28 mouse cellular contexts compared by ENCODE assay signal in the genomic region with DNA sequence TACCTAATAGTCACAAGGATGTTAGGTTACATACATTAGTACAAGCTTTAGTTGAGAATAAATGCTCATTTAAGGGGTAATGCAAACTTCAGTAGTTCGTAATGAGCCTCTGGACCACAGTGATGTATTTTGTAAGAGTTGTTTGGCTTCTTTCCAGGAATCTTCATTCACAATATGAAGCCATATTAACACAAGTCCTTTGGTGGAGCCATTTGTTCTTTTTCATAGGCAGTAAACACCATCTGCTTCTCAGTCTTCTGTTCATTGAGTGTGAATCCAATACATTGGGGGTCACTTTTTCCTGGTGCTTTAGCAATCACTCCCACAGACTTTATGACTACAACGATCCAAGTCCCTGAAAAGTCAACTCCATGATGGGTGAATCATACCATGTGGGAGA.
DNase-seq lines count a peak whose midpoint lies in the region; ATAC-seq and TF ChIP-seq lines count a peak whose summit lies in the region.
"Had no signal": no experiment of that assay in that cellular context is flagged by ENCODE, and none has a peak within 500 bp of the region (broad histone marks: within the 10 kb centered on the region; RNA-seq: fewer than 3 reads in every experiment).

No protein-coding gene starts in this region.

- H3K9ac ChIP-seq in forebrain, embryonic 14.5 days (ENCODE audit: low read length): no peak overlapping the region
- no peak overlapping the region for H3K9ac ChIP-seq in forebrain, embryonic 11.5 days (ENCODE audit: low read length)
- H3K9ac ChIP-seq in lung, embryonic 14.5 days: no peak overlapping the region
- H3K9ac ChIP-seq: embryonic facial prominence, embryonic 12.5 days; embryonic facial prominence, embryonic 15.5 days; forebrain, embryonic 13.5 days; hindbrain, embryonic 12.5 days; hindbrain, embryonic 15.5 days had no signal

- H3K27me3 ChIP-seq in forebrain, embryonic 14.5 days (replicated peaks; ENCODE audit: control insufficient read depth, insufficient read depth, low read length): no peaks in the 10 kb centered on the region
- no peaks in the 10 kb centered on the region for H3K27me3 ChIP-seq in forebrain, embryonic 11.5 days (ENCODE audit: control insufficient read depth, insufficient read depth, low read length)
- no peaks in the 10 kb centered on the region for H3K27me3 ChIP-seq in lung, embryonic 14.5 days (ENCODE audit: insufficient read depth, low read length)
- H3K27me3 ChIP-seq: CH12.LX; embryonic facial prominence, embryonic 12.5 days; embryonic facial prominence, embryonic 15.5 days; forebrain, embryonic 13.5 days; hindbrain, embryonic 12.5 days; hindbrain, embryonic 15.5 days; Patski had no signal

- no peaks in the 10 kb centered on the region for H3K36me3 ChIP-seq in forebrain, embryonic 14.5 days (ENCODE audit: control insufficient read depth, insufficient read depth, low read length)
- no peaks in the 10 kb centered on the region for H3K36me3 ChIP-seq in forebrain, embryonic 11.5 days (ENCODE audit: control insufficient read depth, insufficient read depth, low read length)
- H3K36me3 ChIP-seq in lung, embryonic 14.5 days (ENCODE audit: insufficient read depth): no peaks in the 10 kb centered on the region
- H3K36me3 ChIP-seq: embryonic facial prominence, embryonic 12.5 days; embryonic facial prominence, embryonic 15.5 days; G1E; hindbrain, embryonic 12.5 days; hindbrain, embryonic 15.5 days had no signal

- no peak for TF ChIP-seq POLR2A in brain, embryonic 14.5 days (IDR thresholded peaks at IDR 0.05; ENCODE audit: borderline replicate concordance, extremely low read depth, insufficient read depth, insufficient read length, poor library complexity, severe bottlenecking)

- H3K9me3 ChIP-seq in forebrain, embryonic 14.5 days (replicated peaks; ENCODE audit: control insufficient read depth, low read length): no peaks in the 10 kb centered on the region
- H3K9me3 ChIP-seq in forebrain, embryonic 11.5 days (ENCODE audit: control insufficient read depth, low read length): no peaks in the 10 kb centered on the region
- H3K9me3 ChIP-seq in lung, embryonic 14.5 days (ENCODE audit: low read depth, low read length): no peaks in the 10 kb centered on the region
- H3K9me3 ChIP-seq: embryonic facial prominence, embryonic 12.5 days; embryonic facial prominence, embryonic 15.5 days; forebrain, embryonic 13.5 days; G1E; hindbrain, embryonic 12.5 days; hindbrain, embryonic 15.5 days had no signal

- peak; percentile 58 for DNase-seq in forebrain, embryonic 14.5 days (ENCODE audit: low spot score)
- DNase-seq in forebrain, embryonic 11.5 days (ENCODE audit: low spot score): no peak
- DNase-seq in layer of hippocampus, adult 18-20 months (ENCODE audit: low spot score in 2 of 2): peak; percentile 1 to 43
- no peak for DNase-seq in layer of hippocampus, adult 11-12 months (ENCODE audit: low spot score)
- peak; percentile 13 for DNase-seq in lung, embryonic 14.5 days
- no peak for DNase-seq in lung, postnatal 36 days
- DNase-seq in brain, embryonic 14.5 days (ENCODE audit: low read depth): peak; percentile 53
- DNase-seq in frontal cortex, postnatal 36 days (ENCODE audit: low spot score in 2 of 2): no peak
- DNase-seq: adrenal gland, postnatal 25 days; B cell, adult 2 months; cerebellum, adult 11 months; cerebellum, adult 2 months; cerebellum, adult 9-11 months; cerebellum, postnatal 25 days; gastrocnemius, adult 2 months; gastrocnemius, postnatal 14 days; heart, adult 11 months had no signal

- H3K4me3 ChIP-seq in forebrain, embryonic 14.5 days (ENCODE audit: low read depth, low read length): no peak overlapping the region
- H3K4me3 ChIP-seq in forebrain, embryonic 11.5 days (ENCODE audit: low read depth, low read length): no peak overlapping the region
- H3K4me3 ChIP-seq in lung, embryonic 14.5 days (ENCODE audit: low read depth, low read length): no peak overlapping the region
- H3K4me3 ChIP-seq: embryonic facial prominence, embryonic 12.5 days; embryonic facial prominence, embryonic 15.5 days; forebrain, embryonic 13.5 days; gastrocnemius, adult 2 months; hindbrain, embryonic 12.5 days; hindbrain, embryonic 15.5 days had no signal

- H3K4me1 ChIP-seq in forebrain, embryonic 14.5 days (ENCODE audit: control insufficient read depth, insufficient read depth, low read length): no peaks in the 10 kb centered on the region
- no peaks in the 10 kb centered on the region for H3K4me1 ChIP-seq in forebrain, embryonic 11.5 days (replicated peaks; ENCODE audit: control insufficient read depth, insufficient read depth, low read length)
- no peaks in the 10 kb centered on the region for H3K4me1 ChIP-seq in lung, embryonic 14.5 days (ENCODE audit: insufficient read depth)
- H3K4me1 ChIP-seq: embryonic facial prominence, embryonic 12.5 days; embryonic facial prominence, embryonic 15.5 days; forebrain, embryonic 13.5 days; hindbrain, embryonic 12.5 days; hindbrain, embryonic 15.5 days had no signal

- WGBS in forebrain, embryonic 14.5 days: 63% methylated on average over 2 of the region's 2 CpGs
- WGBS in forebrain, embryonic 11.5 days: 83% methylated on average over 2 of the region's 2 CpGs
- 78% methylated on average over 2 of the region's 2 CpGs for WGBS in lung, embryonic 14.5 days

- no peak overlapping the region for H3K4me2 ChIP-seq in forebrain, embryonic 14.5 days (ENCODE audit: low read length)
- H3K4me2 ChIP-seq in forebrain, embryonic 11.5 days (ENCODE audit: low read depth, low read length, severe bottlenecking): no peak overlapping the region
- no peak overlapping the region for H3K4me2 ChIP-seq in lung, embryonic 14.5 days
- H3K4me2 ChIP-seq: embryonic facial prominence, embryonic 12.5 days; embryonic facial prominence, embryonic 15.5 days; forebrain, embryonic 13.5 days; heart, embryonic 11.5 days; hindbrain, embryonic 12.5 days; hindbrain, embryonic 15.5 days had no signal

- no peak overlapping the region for H3K27ac ChIP-seq in forebrain, embryonic 14.5 days (ENCODE audit: low read depth, low read length)
- H3K27ac ChIP-seq in forebrain, embryonic 11.5 days (ENCODE audit: low read depth, low read length): no peak overlapping the region
- H3K27ac ChIP-seq in lung, embryonic 14.5 days (ENCODE audit: low read depth): no peak overlapping the region
- H3K27ac ChIP-seq: embryonic facial prominence, embryonic 12.5 days; embryonic facial prominence, embryonic 15.5 days; forebrain, embryonic 13.5 days; gastrocnemius, adult 2 months; hindbrain, embryonic 12.5 days; hindbrain, embryonic 15.5 days had no signal

- ATAC-seq in forebrain, embryonic 14.5 days: peak; percentile 20; the same call in 1 of the 2 replicates
- ATAC-seq in forebrain, embryonic 11.5 days (replicated peaks; ENCODE audit: low FRiP score): no peak
- ATAC-seq in lung, embryonic 14.5 days (ENCODE audit: insufficient read depth): no peak
- ATAC-seq: forebrain, embryonic 13.5 days; inflammation-experienced regulatory T-cells, adult 6 months; intestine, embryonic 16.5 days; Patski had no signal

- TF ChIP-seq CTCF in lung, embryonic 14.5 days (IDR thresholded peaks at IDR 0.05; ENCODE audit: low read depth): no peak
- TF ChIP-seq CTCF in brain, embryonic 14.5 days (IDR thresholded peaks at IDR 0.05; ENCODE audit: borderline replicate concordance, extremely low read depth, insufficient read depth, insufficient read length): no peak

Comparison
In these comparisons a context has a peak if more than half of its experiments do, and no peak if none do; other contexts are left out.
1. DNase-seq: peak in forebrain, embryonic 14.5 days (single experiment), layer of hippocampus, adult 18-20 months (2 of 2), lung, embryonic 14.5 days (single experiment) and brain, embryonic 14.5 days (single experiment); none in forebrain, embryonic 11.5 days (single experiment), layer of hippocampus, adult 11-12 months (single experiment), lung, postnatal 36 days (single experiment) and frontal cortex, postnatal 36 days (0 of 2).